Mouse (Mus musculus) E14TG2a.4 (cell line): ENCODE results near the gene Crkl.

Experiments used
- CTCF ChIP-seq: conservative IDR thresholded peaks from 2 replicates; pipeline ENCODE4 v1.5.1; 2014; ENCODE audit warnings: low read length
- NANOG ChIP-seq: IDR thresholded peaks from 2 replicates; pipeline ENCODE4 v1.6.1; 2014; ENCODE audit warnings: borderline replicate concordance, low read length, mixed read lengths
- POU5F1 ChIP-seq: IDR thresholded peaks from 2 replicates; pipeline ENCODE4 v1.6.1; 2014; ENCODE audit warnings: low read length, borderline replicate concordance

GRCm38 (mm10) chr16:17518910-17519309 lies 67.1 kb downstream of the Crkl start:
- no peak for TF ChIP-seq CTCF
- TF ChIP-seq POU5F1: no peak
- TF ChIP-seq NANOG: no peak
